Mouse (Mus musculus): ENCODE measurements around the gene Xpo6.

- TF ChIP-seq CTCF (IDR thresholded peaks at IDR 0.05; ENCODE audit: borderline replicate concordance, insufficient read depth, low read depth, low read length) (no peak), POLR2A (IDR thresholded peaks at IDR 0.05; ENCODE audit: borderline replicate concordance, insufficient read depth, low read length) (no peak)
Observed at GRCm38 (mm10) chr7:126248641-126249141, 48.4 kb upstream of the Xpo6 start.
